Mouse (Mus musculus) testis, adult 2 months (tissue): ENCODE data around the gene Deaf1. TPM values are rescaled to one million over a fixed set of nuclear protein-coding genes. Genes with fewer than 3 reads are reported as not detected.

ENCODE experiments used
- H3K27ac ChIP-seq: fragments of 200-500 bp; 2 replicates; pipeline ENCODE4 v1.5.1; 2012; ENCODE audit warnings: low read depth, low read length; ENCODE audit not compliant: control insufficient read depth, insufficient read depth
- H3K27me3 ChIP-seq: fragments of 200-500 bp; 2 replicates; pipeline ENCODE4 v1.6.1; 2012; ENCODE audit warnings: mild to moderate bottlenecking, low read length, moderate library complexity; ENCODE audit not compliant: control insufficient read depth, insufficient read depth
- H3K36me3 ChIP-seq: fragments of 200-500 bp; 2 replicates; pipeline ENCODE4 v1.6.1; 2012; ENCODE audit warnings: mild to moderate bottlenecking, low read length; ENCODE audit not compliant: control insufficient read depth, insufficient read depth
- H3K4me1 ChIP-seq: fragments of 200-500 bp; 2 replicates; pipeline ENCODE4 v1.6.1; 2012; ENCODE audit warnings: low read length; ENCODE audit not compliant: control insufficient read depth, insufficient read depth
- H3K4me3 ChIP-seq: fragments of 200-500 bp; 2 replicates; pipeline ENCODE4 v1.5.1; 2012; ENCODE audit warnings: low read depth, mild to moderate bottlenecking, low read length, moderate library complexity, mixed read lengths; ENCODE audit not compliant: control insufficient read depth
- CTCF ChIP-seq: fragments of 200-500 bp; IDR thresholded peaks from 2 replicates; pipeline ENCODE4 v1.5.1; 2012; ENCODE audit warnings: low read depth, mild to moderate bottlenecking, inconsistent platforms, low read length, moderate library complexity; ENCODE audit not compliant: control insufficient read depth, insufficient read depth, insufficient replicate concordance
- POLR2A ChIP-seq: fragments of 200-500 bp; IDR thresholded peaks from 2 replicates; pipeline ENCODE4 v1.6.1; 2012; ENCODE audit warnings: low read depth, mild to moderate bottlenecking, inconsistent platforms, low read length, moderate library complexity; ENCODE audit not compliant: control insufficient read depth
- polyA plus RNA-seq: library from polyadenylated mRNA; depleted of rRNA; stranded (reverse); fragments of >200 nt; gene quantifications from 2 replicates; pipeline ENCODE4 v1.2.3, GENCODE M21; 2012

The Deaf1 gene
- polyA plus RNA-seq, 1 experiment: 9.1 TPM

- no peak overlapping the region for H3K4me3 ChIP-seq
- no peaks in the 10 kb centered on the region for H3K36me3 ChIP-seq
- no peaks in the 10 kb centered on the region; the same call in 1 of the 2 replicates for H3K4me1 ChIP-seq
- no peaks in the 10 kb centered on the region for H3K27me3 ChIP-seq
- no peak overlapping the region for H3K27ac ChIP-seq
- TF ChIP-seq POLR2A (no peak), CTCF (no peak)
These were observed 37.0 kb upstream of the Deaf1 start for GRCm38 (mm10) chr7:141364349-141365048.

GRCm38 (mm10) chr7:141363752-141364125 is 36.2 kb upstream of the Deaf1 start:
- Histone ChIP-seq H3K4me3 (no peak overlapping the region), H3K36me3 (no peaks in the 10 kb centered on the region), H3K27me3 (no peaks in the 10 kb centered on the region), H3K4me1 (no peaks in the 10 kb centered on the region; the same call in 1 of the 2 replicates), H3K27ac (no peak overlapping the region)
- no peak for TF ChIP-seq CTCF
- no peak for TF ChIP-seq POLR2A

- TF ChIP-seq POLR2A (no peak), CTCF (no peak; the same call in 1 of the 2 replicates)
These were observed 35.7 kb upstream of the Deaf1 start for GRCm38 (mm10) chr7:141363106-141363751.

GRCm38 (mm10) chr7:141361510-141361909 is 34.0 kb upstream of the Deaf1 start:
- Histone ChIP-seq H3K36me3 (no peaks in the 10 kb centered on the region), H3K27ac (no peak overlapping the region), H3K4me3 (no peak overlapping the region), H3K4me1 (no peaks in the 10 kb centered on the region; the same call in 1 of the 2 replicates), H3K27me3 (no peaks in the 10 kb centered on the region)
- TF ChIP-seq POLR2A (no peak), CTCF (no peak)

More at GRCm38 (mm10) chr7:141363106-141363751, 35.7 kb upstream of the Deaf1 start:
- Histone ChIP-seq H3K4me3 (no peak overlapping the region), H3K4me1 (no peaks in the 10 kb centered on the region; the same call in 1 of the 2 replicates), H3K36me3 (no peaks in the 10 kb centered on the region), H3K27ac (no peak overlapping the region), H3K27me3 (no peaks in the 10 kb centered on the region)

- Histone ChIP-seq H3K27me3 (no peaks in the 10 kb centered on the region), H3K27ac (no peak overlapping the region), H3K36me3 (no peaks in the 10 kb centered on the region), H3K4me1 (peaks cover 2% of the 10 kb centered on the region), H3K4me3 (no peak overlapping the region)
- no peak for TF ChIP-seq CTCF
- TF ChIP-seq POLR2A: no peak
These were observed 29.5 kb upstream of the Deaf1 start for GRCm38 (mm10) chr7:141356971-141357370.

- Histone ChIP-seq H3K27ac (no peak overlapping the region), H3K4me3 (no peak overlapping the region), H3K36me3 (no peaks in the 10 kb centered on the region), H3K4me1 (peaks cover 2% of the 10 kb centered on the region), H3K27me3 (no peaks in the 10 kb centered on the region)
- TF ChIP-seq POLR2A (no peak), CTCF (no peak)
These were observed 28.3 kb upstream of the Deaf1 start for GRCm38 (mm10) chr7:141355626-141356326.

- Histone ChIP-seq H3K4me1 (peaks cover 2% of the 10 kb centered on the region), H3K4me3 (no peak overlapping the region), H3K36me3 (no peaks in the 10 kb centered on the region), H3K27ac (no peak overlapping the region), H3K27me3 (no peaks in the 10 kb centered on the region)
- TF ChIP-seq CTCF: no peak
- TF ChIP-seq POLR2A: no peak
These were observed 27.6 kb upstream of the Deaf1 start for GRCm38 (mm10) chr7:141355051-141355450.

GRCm38 (mm10) chr7:141351061-141351460 is 23.6 kb upstream of the Deaf1 start:
- no peaks in the 10 kb centered on the region for H3K27me3 ChIP-seq
- TF ChIP-seq CTCF (no peak), POLR2A (no peak)
- H3K36me3 ChIP-seq: no peaks in the 10 kb centered on the region
- no peak overlapping the region for H3K27ac ChIP-seq
- H3K4me1 ChIP-seq: peaks cover 2% of the 10 kb centered on the region
- H3K4me3 ChIP-seq: no peak overlapping the region
